Mouse (Mus musculus) heart, postnatal 0 days (tissue): ENCODE measurements around the gene Vdac2. TPM values are rescaled to one million over a fixed set of nuclear protein-coding genes. Genes with fewer than 3 reads are reported as not detected.
A peak's percentile ranks its signal among the peaks of the same experiment; 100 is the strongest.

Source experiments
- ATAC-seq: fragments of 200-750 bp; cut with Nextera tagmentation; 2 replicates; pipeline ENCODE4 v1.8.0; 2017; ENCODE audit warnings: low read depth, moderate number of reproducible peaks, moderate library complexity; ENCODE audit not compliant: insufficient read depth
- DNase-seq: peaks from one replicate; pipeline ENCODE4 v3.0.0-alpha.2; 2016; ENCODE audit warnings: low spot score
- H3K27ac ChIP-seq: fragments of 300-500 bp; sonication (generic); 2 replicates; pipeline ENCODE4 v1.5.1; 2014; ENCODE audit warnings: low read depth, mild to moderate bottlenecking
- H3K27me3 ChIP-seq: fragments of 300-500 bp; sonication (generic); 2 replicates; pipeline ENCODE4 v1.6.1; 2014; ENCODE audit warnings: low read length, mixed read lengths; ENCODE audit not compliant: control insufficient read depth, insufficient read depth
- H3K36me3 ChIP-seq: fragments of 300-500 bp; sonication (generic); replicated peaks from 2 replicates; pipeline ENCODE4 v1.6.1; 2014; ENCODE audit warnings: low read length, mixed read lengths; ENCODE audit not compliant: control insufficient read depth, insufficient read depth
- H3K4me1 ChIP-seq: fragments of 300-500 bp; sonication (generic); 2 replicates; pipeline ENCODE4 v1.6.1; 2014; ENCODE audit warnings: antibody characterized with exemption; ENCODE audit not compliant: control insufficient read depth, insufficient read depth
- H3K4me2 ChIP-seq: fragments of 300-500 bp; sonication (generic); 2 replicates; pipeline ENCODE4 v1.6.1; 2014; ENCODE audit warnings: low read depth, mild to moderate bottlenecking, low read length, moderate library complexity
- H3K4me3 ChIP-seq: fragments of 300-500 bp; sonication (generic); 2 replicates; pipeline ENCODE4 v1.5.1; 2014; ENCODE audit warnings: low read depth, low read length
- H3K9ac ChIP-seq: fragments of 300-500 bp; sonication (generic); replicated peaks from 2 replicates; pipeline ENCODE4 v1.6.1; 2014; ENCODE audit warnings: low read depth, low read length, mixed read lengths
- H3K9me3 ChIP-seq: fragments of 300-500 bp; sonication (generic); replicated peaks from 2 replicates; pipeline ENCODE4 v1.6.1; 2016; ENCODE audit warnings: low read length; ENCODE audit not compliant: control insufficient read depth
- CTCF ChIP-seq: IDR thresholded peaks from 2 replicates; pipeline ENCODE4 v1.5.1; 2016; ENCODE audit warnings: antibody characterized with exemption, control low read depth, low read depth
- EP300 ChIP-seq: IDR thresholded peaks from 2 replicates; pipeline ENCODE4 v1.6.1; 2016; ENCODE audit warnings: antibody characterized with exemption, low read depth
- WGBS: fragments of 180-500 bp; shearing (Covaris S2); extraction: QIAGEN DNeasy Blood & Tissue Kit; methylation state at CpG from one replicate; pipeline ENCODE4 v1.1.7; 2014; 5-methylcytosine and 5-hydroxymethylcytosine counted together
- polyA plus RNA-seq: library from polyadenylated mRNA; unstranded; fragments of >200 nt; fragmentation: Nextera tagmentation; extraction: Ambion mirVana; gene quantifications from 2 replicates; pipeline ENCODE4 v1.2.1, GENCODE M21; 2015
- total RNA-seq: library from RNA; depleted of rRNA; stranded (reverse); fragments of >200 nt; gene quantifications from 2 replicates; pipeline ENCODE4 v1.2.3, GENCODE M21; 2014; ENCODE audit warnings: low replicate concordance

The Vdac2 gene
- total and polyA plus RNA-seq, 2 experiments from 2014 or later, result 619 to 663 TPM

- H3K36me3 ChIP-seq, result peaks cover 15% of the 10 kb centered on the region
- DNase-seq (no peak), ATAC-seq (no peak)
- TF ChIP-seq EP300 (no peak), CTCF (no peak)
- no peak overlapping the region for H3K27ac ChIP-seq
- H3K4me3 ChIP-seq, result no peak overlapping the region
- 58% methylated on average over 24 of the region's 24 CpGs for WGBS
- no peak overlapping the region for H3K9ac ChIP-seq
- no peaks in the 10 kb centered on the region for H3K9me3 ChIP-seq
- peaks cover 18% of the 10 kb centered on the region for H3K4me1 ChIP-seq
- H3K4me2 ChIP-seq, result no peak overlapping the region
- H3K27me3 ChIP-seq, result no peaks in the 10 kb centered on the region
Observed at GRCm38 (mm10) chr14:21850419-21851127, 25.5 kb downstream of the Vdac2 start.

- ATAC-seq (no peak), DNase-seq (no peak)
- no peak overlapping the region for H3K4me3 ChIP-seq
- H3K27ac ChIP-seq, result no peak overlapping the region
- H3K27me3 ChIP-seq, result no peaks in the 10 kb centered on the region
- H3K4me1 ChIP-seq, result peaks cover 17% of the 10 kb centered on the region
- no peaks in the 10 kb centered on the region for H3K36me3 ChIP-seq
- H3K9me3 ChIP-seq, result no peaks in the 10 kb centered on the region
- TF ChIP-seq EP300 (no peak), CTCF (no peak)
- H3K4me2 ChIP-seq, result no peak overlapping the region
- 69% methylated on average over 16 of the region's 16 CpGs for WGBS
- no peak overlapping the region for H3K9ac ChIP-seq
Observed at GRCm38 (mm10) chr14:21851996-21852791, 27.2 kb downstream of the Vdac2 start.

GRCm38 (mm10) chr14:21853456-21854109 is 28.5 kb downstream of the Vdac2 start:
- peak overlapping the region; percentile 61 for H3K4me2 ChIP-seq
- no peaks in the 10 kb centered on the region for H3K36me3 ChIP-seq
- 5% methylated on average over 17 of the region's 17 CpGs for WGBS
- TF ChIP-seq EP300 (no peak), CTCF (peak; percentile 84)
- peak overlapping the region; percentile 37 for H3K27ac ChIP-seq
- H3K27me3 ChIP-seq, result no peaks in the 10 kb centered on the region
- H3K9ac ChIP-seq, result no peak overlapping the region
- DNase-seq (peak; percentile 82), ATAC-seq (peak; percentile 42)
- H3K9me3 ChIP-seq, result no peaks in the 10 kb centered on the region
- H3K4me1 ChIP-seq, result peaks cover 12% of the 10 kb centered on the region
- H3K4me3 ChIP-seq, result peak overlapping the region; percentile 12

- no peaks in the 10 kb centered on the region for H3K9me3 ChIP-seq
- H3K4me1 ChIP-seq, result peaks cover 12% of the 10 kb centered on the region
- peak overlapping the region; percentile 12; the same call in 1 of the 2 replicates for H3K4me3 ChIP-seq
- no peaks in the 10 kb centered on the region for H3K27me3 ChIP-seq
- TF ChIP-seq EP300 (no peak), CTCF (no peak)
- no peak for ATAC-seq
- no peaks in the 10 kb centered on the region for H3K36me3 ChIP-seq
- peak overlapping the region; percentile 61 for H3K4me2 ChIP-seq
- no peak overlapping the region for H3K9ac ChIP-seq
- no peak for DNase-seq
- H3K27ac ChIP-seq, result no peak overlapping the region
- 65% methylated on average over 9 of the region's 9 CpGs for WGBS
Observed at GRCm38 (mm10) chr14:21854271-21854670, 29.2 kb downstream of the Vdac2 start.

- no peak overlapping the region for H3K4me2 ChIP-seq
- no peaks in the 10 kb centered on the region for H3K9me3 ChIP-seq
- H3K36me3 ChIP-seq, result no peaks in the 10 kb centered on the region
- 48% methylated on average over 3 of the region's 3 CpGs for WGBS
- DNase-seq (no peak), ATAC-seq (no peak)
- no peak for TF ChIP-seq EP300
- TF ChIP-seq CTCF, result no peak
- no peak overlapping the region for H3K27ac ChIP-seq
- H3K9ac ChIP-seq, result no peak overlapping the region
- no peaks in the 10 kb centered on the region for H3K27me3 ChIP-seq
- peaks cover 12% of the 10 kb centered on the region for H3K4me1 ChIP-seq
- H3K4me3 ChIP-seq, result no peak overlapping the region
Observed at GRCm38 (mm10) chr14:21855961-21856360, 30.9 kb downstream of the Vdac2 start.
